Mouse (Mus musculus) neural tube, embryonic 13.5 days (tissue): ENCODE measurements around the gene Spaca4. TPM values are rescaled to one million over a fixed set of nuclear protein-coding genes. Genes with fewer than 3 reads are reported as not detected.
A peak's percentile ranks its signal among the peaks of the same experiment; 100 is the strongest.

Source experiments
- ATAC-seq: fragments of 200-750 bp; cut with Nextera tagmentation; 2 replicates; pipeline ENCODE4 v1.8.0; 2017; ENCODE audit warnings: low read depth, mild to moderate bottlenecking, moderate TSS enrichment, moderate library complexity
- H3K27ac ChIP-seq: fragments of 300-500 bp; sonication (generic); replicated peaks from 2 replicates; pipeline ENCODE4 v1.5.1; 2015; ENCODE audit warnings: moderate library complexity, mild to moderate bottlenecking, inconsistent platforms
- H3K27me3 ChIP-seq: fragments of 300-500 bp; sonication (generic); 2 replicates; pipeline ENCODE4 v1.6.1; 2015; ENCODE audit warnings: mild to moderate bottlenecking, inconsistent platforms
- H3K36me3 ChIP-seq: fragments of 300-500 bp; sonication (generic); 2 replicates; pipeline ENCODE4 v1.6.1; 2015; ENCODE audit warnings: mild to moderate bottlenecking, inconsistent platforms
- H3K4me1 ChIP-seq: fragments of 300-500 bp; sonication (generic); replicated peaks from 2 replicates; pipeline ENCODE4 v1.6.1; 2015; ENCODE audit warnings: inconsistent platforms
- H3K4me2 ChIP-seq: fragments of 300-500 bp; sonication (generic); 2 replicates; pipeline ENCODE4 v1.6.1; 2015; ENCODE audit warnings: inconsistent platforms, mild to moderate bottlenecking, moderate library complexity
- H3K4me3 ChIP-seq: fragments of 300-500 bp; sonication (generic); 2 replicates; pipeline ENCODE4 v1.5.1; 2015; ENCODE audit warnings: mild to moderate bottlenecking, inconsistent platforms
- H3K9ac ChIP-seq: fragments of 300-500 bp; sonication (generic); 2 replicates; pipeline ENCODE4 v1.6.1; 2015; ENCODE audit warnings: moderate library complexity, mild to moderate bottlenecking, inconsistent platforms
- H3K9me3 ChIP-seq: fragments of 300-500 bp; sonication (generic); 2 replicates; pipeline ENCODE4 v1.6.1; 2016; ENCODE audit warnings: inconsistent platforms
- WGBS: fragments of 180-500 bp; shearing (Covaris S2); methylation state at CpG from one replicate; pipeline ENCODE4 v1.1.7; 2015; 5-methylcytosine and 5-hydroxymethylcytosine counted together
- polyA plus RNA-seq: library from polyadenylated mRNA; unstranded; fragments of >200 nt; fragmentation: Nextera tagmentation; extraction: Ambion mirVana; gene quantifications from 2 replicates; pipeline ENCODE4 v1.2.1, GENCODE M21; 2015

The Spaca4 gene
- polyA plus RNA-seq, 1 experiment from 2014 or later, result not detected

GRCm38 (mm10) chr7:45689099-45689498, 36.5 kb downstream of the Spaca4 start:
- 60% methylated on average over 6 of the region's 6 CpGs for WGBS
- H3K9me3 ChIP-seq, result no peaks in the 10 kb centered on the region

GRCm38 (mm10) chr7:45686841-45687240, 38.8 kb downstream of the Spaca4 start:
- no peaks in the 10 kb centered on the region for H3K36me3 ChIP-seq
- no peaks in the 10 kb centered on the region; the same call in 1 of the 2 replicates for H3K27me3 ChIP-seq
- no peak for ATAC-seq
- H3K9ac ChIP-seq, result 0 out of 2 replicates have a peak overlapping the region, but pooled peaks have one; percentile 4
- peaks cover 31% of the 10 kb centered on the region for H3K4me1 ChIP-seq
- WGBS, result 70% methylated on average over 3 of the region's 3 CpGs
- no peak overlapping the region for H3K4me2 ChIP-seq
- no peak overlapping the region for H3K4me3 ChIP-seq
- no peaks in the 10 kb centered on the region for H3K9me3 ChIP-seq
- H3K27ac ChIP-seq, result no peak overlapping the region

More at GRCm38 (mm10) chr7:45689099-45689498, 36.5 kb downstream of the Spaca4 start:
- Histone ChIP-seq H3K4me1 (peaks cover 20% of the 10 kb centered on the region), H3K4me3 (no peak overlapping the region), H3K4me2 (no peak overlapping the region), H3K36me3 (no peaks in the 10 kb centered on the region), H3K27ac (no peak overlapping the region), H3K9ac (no peak overlapping the region), H3K27me3 (no peaks in the 10 kb centered on the region; the same call in 1 of the 2 replicates)
- ATAC-seq, result no peak

GRCm38 (mm10) chr7:45685811-45686210, 39.8 kb downstream of the Spaca4 start:
- Histone ChIP-seq H3K4me1 (peaks cover 31% of the 10 kb centered on the region), H3K9ac (no peak overlapping the region), H3K9me3 (no peaks in the 10 kb centered on the region), H3K27ac (no peak overlapping the region), H3K4me3 (no peak overlapping the region), H3K36me3 (no peaks in the 10 kb centered on the region), H3K4me2 (no peak overlapping the region), H3K27me3 (no peaks in the 10 kb centered on the region; the same call in 1 of the 2 replicates)
- 63% methylated on average over 10 of the region's 10 CpGs for WGBS
- ATAC-seq, result no peak

- no peak for ATAC-seq
- Histone ChIP-seq H3K27me3 (no peaks in the 10 kb centered on the region), H3K36me3 (no peaks in the 10 kb centered on the region), H3K4me2 (no peak within 1 kb of the TSS; the same call in 1 of the 2 replicates), H3K9me3 (no peaks in the 10 kb centered on the region), H3K9ac (peak within 1 kb of the TSS; percentile 43; the same call in 1 of the 2 replicates), H3K27ac (no peak within 1 kb of the TSS), H3K4me1 (peaks cover 31% of the 10 kb centered on the region), H3K4me3 (no peak within 1 kb of the TSS)
- 77% methylated on average over 7 of the region's 7 CpGs for WGBS
These were observed 42.1 kb downstream of the Spaca4 start, which contains the start of gene Ntn5 for GRCm38 (mm10) chr7:45683396-45684050. Gene Ntn5 (plus strand): TSS chr7:45684022.

- Histone ChIP-seq H3K9ac (peak overlapping the region; percentile 43; the same call in 1 of the 2 replicates), H3K27ac (peak overlapping the region; percentile 35; the same call in 1 of the 2 replicates), H3K4me3 (no peak overlapping the region)
These were observed 43.2 kb downstream of the Spaca4 start for GRCm38 (mm10) chr7:45682144-45683126.

GRCm38 (mm10) chr7:45681046-45681736, 44.4 kb downstream of the Spaca4 start:
- H3K27ac ChIP-seq, result no peak overlapping the region
- H3K36me3 ChIP-seq, result no peaks in the 10 kb centered on the region
- H3K9me3 ChIP-seq, result no peaks in the 10 kb centered on the region
- no peak overlapping the region for H3K4me2 ChIP-seq
- ATAC-seq, result no peak
- no peaks in the 10 kb centered on the region for H3K27me3 ChIP-seq
- WGBS, result 85% methylated on average over 8 of the region's 8 CpGs
- no peak overlapping the region for H3K4me3 ChIP-seq
- peaks cover 19% of the 10 kb centered on the region for H3K4me1 ChIP-seq
- H3K9ac ChIP-seq, result no peak overlapping the region

More at GRCm38 (mm10) chr7:45682144-45683126, 43.2 kb downstream of the Spaca4 start:
- no peaks in the 10 kb centered on the region for H3K27me3 ChIP-seq
- no peaks in the 10 kb centered on the region for H3K36me3 ChIP-seq
- no peaks in the 10 kb centered on the region for H3K9me3 ChIP-seq
- ATAC-seq, result peak; percentile 82
- peaks cover 31% of the 10 kb centered on the region for H3K4me1 ChIP-seq
- 31% methylated on average over 14 of the region's 14 CpGs for WGBS
- peak overlapping the region; percentile 40 for H3K4me2 ChIP-seq

- no peak overlapping the region for H3K27ac ChIP-seq
These were observed 45.5 kb downstream of the Spaca4 start for GRCm38 (mm10) chr7:45679966-45680621.

GRCm38 (mm10) chr7:45678513-45678912, 47.1 kb downstream of the Spaca4 start:
- H3K4me1 ChIP-seq, result peaks cover 11% of the 10 kb centered on the region; the same call in 1 of the 2 replicates
- ATAC-seq, result no peak
- no peak overlapping the region for H3K27ac ChIP-seq
- H3K36me3 ChIP-seq, result no peaks in the 10 kb centered on the region
- no peaks in the 10 kb centered on the region for H3K27me3 ChIP-seq
- WGBS, result 92% methylated on average over 14 of the region's 14 CpGs
- H3K9me3 ChIP-seq, result no peaks in the 10 kb centered on the region
- no peak overlapping the region for H3K4me3 ChIP-seq
- H3K9ac ChIP-seq, result no peak overlapping the region
- H3K4me2 ChIP-seq, result no peak overlapping the region

More at GRCm38 (mm10) chr7:45679966-45680621, 45.5 kb downstream of the Spaca4 start:
- ATAC-seq, result no peak
- Histone ChIP-seq H3K4me2 (no peak overlapping the region), H3K27me3 (no peaks in the 10 kb centered on the region), H3K4me1 (peaks cover 11% of the 10 kb centered on the region; the same call in 1 of the 2 replicates), H3K4me3 (no peak overlapping the region), H3K9ac (no peak overlapping the region), H3K36me3 (no peaks in the 10 kb centered on the region), H3K9me3 (no peaks in the 10 kb centered on the region)
- WGBS, result 72% methylated on average over 14 of the region's 14 CpGs

GRCm38 (mm10) chr7:45677627-45678295, 47.9 kb downstream of the Spaca4 start:
- Histone ChIP-seq H3K27me3 (no peaks in the 10 kb centered on the region), H3K9ac (no peak overlapping the region), H3K4me1 (peaks cover 7% of the 10 kb centered on the region; the same call in 1 of the 2 replicates), H3K4me2 (no peak overlapping the region), H3K9me3 (no peaks in the 10 kb centered on the region), H3K27ac (no peak overlapping the region), H3K4me3 (no peak overlapping the region), H3K36me3 (no peaks in the 10 kb centered on the region)
- WGBS, result 72% methylated on average over 7 of the region's 7 CpGs
- ATAC-seq, result no peak
